28 mouse cellular contexts compared by ENCODE assay signal in genomic region chr4:120914501-120914900, GRCm38 (mm10). TPM values are rescaled to one million over a fixed set of nuclear protein-coding genes. Genes with fewer than 3 reads are reported as not detected.
DNase-seq lines count a peak whose midpoint lies in the region; ATAC-seq and TF ChIP-seq lines count a peak whose summit lies in the region.
"Had no signal": no experiment of that assay in that cellular context is flagged by ENCODE, and none has a peak within 500 bp of the region (broad histone marks: within the 10 kb centered on the region; RNA-seq: fewer than 3 reads in every experiment).

No protein-coding gene starts in this region.

- TF ChIP-seq CTCF in bone marrow, adult 2 months (IDR thresholded peaks at IDR 0.05; ENCODE audit: control insufficient read depth, insufficient read depth, low read length) = no peak
- no peak for TF ChIP-seq CTCF in layer of hippocampus, adult 2 months (conservative IDR thresholded peaks at IDR 0.05)

- peak; percentile 67 for ATAC-seq in megakaryocyte progenitor cell, adult 5-6 weeks (replicated peaks; ENCODE audit: poor library complexity)
- ATAC-seq: activated CD4-positive, CD25-positive, alpha-beta regulatory T cell, adult 4 months; CD4-positive, CD25-positive, alpha-beta regulatory T cell, adult 4 months; forebrain, embryonic 14.5 days; midbrain, embryonic 13.5 days had no signal

- TF ChIP-seq POLR2A in bone marrow, adult 2 months (IDR thresholded peaks at IDR 0.05; ENCODE audit: borderline replicate concordance, control insufficient read depth, low read depth, low read length) = no peak

- H3K4me1 ChIP-seq in bone marrow, adult 2 months (ENCODE audit: control insufficient read depth, insufficient read depth, low read length) = peaks cover 6% of the 10 kb centered on the region
- H3K4me1 ChIP-seq: embryonic facial prominence, embryonic 15.5 days; heart, embryonic 15.5 days; limb, embryonic 15.5 days; midbrain, embryonic 13.5 days had no signal

- peak; percentile 37 for DNase-seq in 416B (ENCODE audit: low read depth)
- DNase-seq in A20 (ENCODE audit: low read depth, low spot score) = peak; percentile 75
- no peak for DNase-seq in layer of hippocampus, adult 2 months (ENCODE audit: low spot score in 2 of 2)
- DNase-seq in urinary bladder, postnatal 10 days (ENCODE audit: low spot score) = no peak
- DNase-seq in thymus, postnatal 0 days (ENCODE audit: low spot score) = no peak
- DNase-seq: adrenal gland, adult 8-10 months; cerebellum, adult 8-10 months; gastrocnemius, postnatal 25 days; heart, postnatal 4 days; kidney, adult 2 months; left cerebral cortex, postnatal 4 days; retina, postnatal 1 day; right cerebral cortex, postnatal 25 days; thymus, adult 2 months had no signal

- WGBS in bone marrow, adult 2 months = 14% methylated on average over 4 of the region's 4 CpGs

- no peak overlapping the region for H3K4me3 ChIP-seq in bone marrow, adult 2 months (replicated peaks; ENCODE audit: control insufficient read depth, low read depth, low read length)
- H3K4me3 ChIP-seq in layer of hippocampus, adult 2 months = no peak overlapping the region
- H3K4me3 ChIP-seq: embryonic facial prominence, embryonic 15.5 days; heart, embryonic 15.5 days; hindbrain, embryonic 15.5 days; left cerebral cortex, adult 2 months; limb, embryonic 15.5 days; liver, embryonic 15.5 days; midbrain, embryonic 13.5 days had no signal

- peak overlapping the region; percentile 67 for H3K27ac ChIP-seq in bone marrow, adult 2 months (ENCODE audit: control insufficient read depth, insufficient read depth, low read depth, low read length, poor library complexity)
- H3K27ac ChIP-seq in layer of hippocampus, adult 2 months = no peak overlapping the region
- H3K27ac ChIP-seq: embryonic facial prominence, embryonic 15.5 days; heart, embryonic 15.5 days; hindbrain, embryonic 15.5 days; kidney, postnatal 0 days; left cerebral cortex, adult 2 months; limb, embryonic 15.5 days; liver, embryonic 15.5 days; midbrain, embryonic 13.5 days; stomach, postnatal 0 days had no signal

RNA-seq across cellular contexts. Expression of gene Exo5, which starts 10.3 kb away (rescaled TPM):
- 7.2 and 12.4 TPM in 2 replicates for polyA plus RNA-seq in bone marrow, adult 2 months (2011; ENCODE audit: insufficient read depth, insufficient read length, low replicate concordance, missing spikeins)
- 16.2 and 18.7 TPM in 2 replicates for total RNA-seq in megakaryocyte progenitor cell, adult 5-6 weeks (2015)
- 15.6 and 21.3 TPM in 2 replicates for total RNA-seq in megakaryocyte progenitor cell, adult 5-6 weeks (2017)
- 10 to 100 TPM in 1 of 2 experiments, 1 to 10 TPM in 1; 9.4 to 12.6 TPM for total RNA-seq in layer of hippocampus, adult 2 months (2021)
- 23.7 and 23.8 TPM in 2 replicates for polyA plus RNA-seq in thymus, postnatal 0 days (2015; fragmentation: Nextera tagmentation; extraction: Ambion mirVana)

RNA-seq across cellular contexts. Expression of gene Zfp69, which starts 37.0 kb away (rescaled TPM):
- polyA plus RNA-seq in bone marrow, adult 2 months (2011; ENCODE audit: insufficient read depth, insufficient read length, low replicate concordance, missing spikeins) = 2.4 and 3.6 TPM in 2 replicates
- total RNA-seq in megakaryocyte progenitor cell, adult 5-6 weeks (2015) = 2.1 and 3.0 TPM in 2 replicates
- total RNA-seq in megakaryocyte progenitor cell, adult 5-6 weeks (2017) = 0.95 and 2.6 TPM in 2 replicates
- total RNA-seq in layer of hippocampus, adult 2 months (2021) = 1 to 10 TPM; 1.5 to 1.7 TPM
- polyA plus RNA-seq in thymus, postnatal 0 days (2015; fragmentation: Nextera tagmentation; extraction: Ambion mirVana) = 2.4 and 3.8 TPM in 2 replicates

RNA-seq across cellular contexts. Expression of gene Rims3, which starts 59.9 kb away (rescaled TPM):
- polyA plus RNA-seq in bone marrow, adult 2 months (2011; ENCODE audit: insufficient read depth, insufficient read length, low replicate concordance, missing spikeins) = 1.4 and 2.9 TPM in 2 replicates
- 0.02 and 0.07 TPM in 2 replicates for total RNA-seq in megakaryocyte progenitor cell, adult 5-6 weeks (2015)
- total RNA-seq in megakaryocyte progenitor cell, adult 5-6 weeks (2017) = 0.14 TPM in 1 of 2 replicates, not detected in the other
- total RNA-seq in layer of hippocampus, adult 2 months (2021) = 10 to 100 TPM; 25.9 to 30.0 TPM
- polyA plus RNA-seq in thymus, postnatal 0 days (2015; fragmentation: Nextera tagmentation; extraction: Ambion mirVana) = 0.30 and 0.35 TPM in 2 replicates

Comparison
In these comparisons a context has a peak if more than half of its experiments do, and no peak if none do; other contexts are left out.
1. DNase-seq: peak in 416B (single experiment) and A20 (single experiment); none in layer of hippocampus, adult 2 months (0 of 2), urinary bladder, postnatal 10 days (single experiment) and thymus, postnatal 0 days (single experiment).
2. RNA of gene Rims3, which starts 59.9 kb away (total RNA-seq): 25.9 to 30.0 TPM in layer of hippocampus, adult 2 months; 0.02 to 0.14 TPM in megakaryocyte progenitor cell, adult 5-6 weeks; every median in the first group is over 10 times any median in the second.